Mouse (Mus musculus) mesoderm, embryonic 11.5 days (tissue): ENCODE results near the gene Serpinb11.

Experiments used
- DNase-seq: peaks from one replicate; pipeline ENCODE4 v3.0.0-alpha.2; 2012; ENCODE audit warnings: low read depth, low spot score

The Serpinb11 gene

DNA sequence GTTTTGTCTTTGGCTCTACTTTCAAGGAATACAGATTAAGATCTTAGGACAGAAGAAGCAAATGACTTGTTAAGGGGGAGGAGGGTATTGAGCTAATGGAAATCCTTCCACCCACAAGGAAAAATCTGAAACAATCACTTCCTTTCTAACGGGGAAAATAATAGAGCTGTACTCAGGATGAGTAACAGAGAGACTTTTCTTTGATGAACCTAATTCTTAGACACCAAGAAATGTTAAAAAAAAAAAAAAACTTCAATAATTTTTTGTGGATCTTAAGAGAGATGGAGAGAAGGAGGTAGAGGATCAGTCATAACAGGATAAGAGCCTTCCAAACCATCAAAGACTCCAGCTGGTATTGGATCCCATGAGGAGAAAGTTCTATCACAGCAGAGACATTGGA, at the start of gene Serpinb11:
Gene Serpinb11, plus strand, starts transcription at position 301 of the 400 bp plus-strand sequence.
- DNase-seq, result no peak

DNA sequence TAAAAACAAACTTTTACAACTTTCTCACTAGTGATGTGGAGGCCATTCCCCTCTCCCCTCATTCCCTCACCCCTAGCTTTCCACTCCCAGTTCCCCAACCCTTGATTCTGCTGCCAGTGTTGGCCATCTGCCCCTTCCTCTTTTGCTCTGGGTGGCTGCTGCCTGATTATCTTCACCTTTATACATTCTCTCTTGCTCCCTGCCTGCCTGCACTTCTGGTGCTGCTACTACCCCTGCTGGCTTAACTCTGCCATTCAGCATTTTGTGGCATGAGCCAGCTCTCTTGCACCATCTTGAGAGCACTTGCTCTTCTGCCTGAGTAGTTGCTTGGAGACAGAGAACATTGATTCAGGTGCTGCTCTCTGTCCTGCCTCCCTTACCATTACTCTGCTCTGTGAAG, 15.0 kb upstream of the Serpinb11 start:
- no peak for DNase-seq

DNA sequence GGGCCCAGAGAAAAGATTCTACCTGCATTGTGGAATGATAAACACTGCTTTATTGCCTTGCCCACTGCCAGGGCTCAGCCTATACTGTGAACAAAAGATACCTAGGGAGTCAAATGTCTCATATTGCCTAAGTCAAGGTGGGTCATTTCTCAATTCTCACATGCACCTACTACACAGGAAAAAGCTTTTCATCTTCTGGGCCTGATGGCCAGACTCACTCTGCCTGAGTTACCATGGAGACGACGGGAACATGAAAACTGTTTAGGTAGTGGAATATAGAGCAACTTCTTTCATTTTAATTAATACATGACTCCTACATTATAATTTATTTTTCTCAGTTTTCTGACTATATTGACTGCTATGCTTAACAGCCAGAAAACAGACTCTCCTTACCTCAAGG, 14.2 kb upstream of the Serpinb11 start:
- DNase-seq, result no peak

DNA sequence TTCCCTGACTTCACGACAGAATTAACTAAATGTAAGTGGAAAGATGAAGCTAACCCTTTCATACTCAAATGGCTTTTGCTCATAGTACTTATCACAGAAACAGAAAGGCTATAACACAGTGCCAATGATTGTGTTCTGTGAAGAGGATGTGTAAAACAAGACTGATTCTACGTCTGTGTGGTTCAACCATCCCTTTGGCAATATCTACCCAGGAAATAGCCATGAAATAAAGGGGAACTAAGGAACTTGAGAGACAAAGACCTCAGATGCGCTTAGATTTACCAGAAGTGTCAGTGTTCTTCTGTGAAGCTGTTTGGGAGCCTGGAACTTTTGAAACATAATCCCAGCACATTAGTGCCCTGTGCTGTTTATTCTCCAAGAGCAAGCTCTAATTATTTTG, 10.6 kb upstream of the Serpinb11 start:
- DNase-seq, result no peak

DNA sequence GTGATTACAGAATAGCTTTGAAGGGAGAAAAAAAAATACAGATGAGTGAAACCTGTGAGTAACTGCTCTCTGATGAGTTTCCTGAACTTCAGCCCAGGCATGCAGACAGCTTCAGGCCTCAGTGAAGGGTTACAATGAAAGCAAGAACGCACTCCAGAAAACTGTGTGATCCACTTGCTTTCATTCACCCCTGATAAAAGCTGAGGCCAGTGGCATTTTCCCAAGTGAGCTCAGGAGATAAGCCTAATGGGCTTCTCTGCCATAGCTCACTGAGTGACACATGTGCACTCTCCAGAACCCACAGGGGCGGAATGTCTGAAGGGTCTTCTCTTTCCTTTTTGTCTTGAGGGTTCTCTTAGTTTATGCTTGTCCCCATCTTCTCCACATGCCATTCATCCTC, 9.9 kb upstream of the Serpinb11 start:
- no peak for DNase-seq

DNA sequence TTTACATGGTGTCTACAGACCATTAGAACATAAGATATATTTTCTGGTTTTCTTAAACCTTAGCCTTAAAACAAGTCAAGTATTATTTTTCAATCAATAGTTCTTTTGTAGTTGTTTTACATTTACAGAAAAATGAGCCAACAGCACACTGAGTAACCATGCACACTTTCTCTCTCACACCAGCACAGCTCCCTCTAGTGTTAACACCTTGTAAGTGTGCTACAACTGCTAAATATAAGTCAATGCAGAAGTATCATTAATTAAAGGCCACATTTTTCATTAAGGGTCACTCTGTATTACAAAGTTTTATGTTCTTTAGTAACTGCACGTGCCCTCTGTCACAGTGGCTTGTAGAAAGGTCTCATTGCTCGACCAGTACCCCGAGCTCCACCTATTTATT, 8.0 kb upstream of the Serpinb11 start:
- no peak for DNase-seq

DNA sequence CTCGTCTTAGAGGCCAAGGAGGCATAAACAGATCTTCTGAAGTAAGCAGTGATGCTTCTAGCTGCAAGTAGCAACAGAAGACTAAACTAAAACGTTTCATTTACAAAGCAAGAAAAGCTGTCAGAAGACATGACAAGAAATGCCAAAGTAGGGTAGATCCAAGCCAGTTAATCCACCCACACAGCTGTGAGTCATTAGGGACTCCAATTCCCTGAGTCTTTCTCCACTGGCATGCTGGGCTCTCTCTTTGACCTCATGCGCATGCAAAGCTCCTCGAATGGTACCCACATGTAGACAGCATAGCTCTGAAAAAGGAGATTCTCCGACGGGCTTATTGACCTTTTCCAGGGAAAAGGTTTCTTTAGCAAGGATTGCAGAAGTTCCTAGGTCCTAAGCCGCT, 5.0 kb downstream of the Serpinb11 start:
- DNase-seq, result no peak

DNA sequence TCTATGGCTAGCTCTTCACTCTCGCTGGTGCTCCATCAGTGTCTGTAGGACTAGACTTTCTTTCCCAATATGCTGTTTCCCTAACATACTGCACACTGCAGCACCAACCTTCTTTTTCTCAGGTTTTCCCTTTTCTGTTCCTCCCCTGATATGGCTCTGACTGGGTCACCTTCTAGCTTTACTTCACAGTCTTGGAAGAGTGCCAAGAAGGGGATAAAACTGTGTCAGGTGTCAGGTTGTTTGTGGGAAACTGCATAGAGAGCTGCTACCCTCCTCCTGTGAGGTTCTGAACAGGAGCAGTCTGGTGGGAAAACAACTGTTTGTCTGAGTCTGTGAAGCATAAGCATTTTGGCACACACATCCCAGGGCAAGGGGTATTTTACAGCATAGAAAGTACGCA, 7.9 kb downstream of the Serpinb11 start:
- DNase-seq, result no peak

DNA sequence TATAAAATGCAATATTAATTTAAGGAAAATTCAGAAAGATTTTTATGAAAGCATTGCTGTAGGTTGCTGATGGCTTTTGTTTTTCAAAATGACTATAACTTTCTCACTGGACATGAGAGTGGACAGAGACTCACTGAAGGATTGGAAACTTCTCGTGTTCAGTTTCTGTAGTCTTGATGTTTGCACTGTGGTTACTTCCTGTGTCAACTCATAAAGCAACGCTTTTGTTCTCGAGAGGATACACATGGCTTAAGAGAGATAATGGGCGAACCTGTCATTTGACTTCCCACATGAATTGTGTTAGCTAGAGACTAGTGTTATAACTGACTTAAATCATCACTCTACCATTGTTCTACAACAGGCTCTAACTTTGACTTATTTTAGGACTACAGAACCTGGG, 16.0 kb downstream of the Serpinb11 start:
- DNase-seq, result no peak

DNA sequence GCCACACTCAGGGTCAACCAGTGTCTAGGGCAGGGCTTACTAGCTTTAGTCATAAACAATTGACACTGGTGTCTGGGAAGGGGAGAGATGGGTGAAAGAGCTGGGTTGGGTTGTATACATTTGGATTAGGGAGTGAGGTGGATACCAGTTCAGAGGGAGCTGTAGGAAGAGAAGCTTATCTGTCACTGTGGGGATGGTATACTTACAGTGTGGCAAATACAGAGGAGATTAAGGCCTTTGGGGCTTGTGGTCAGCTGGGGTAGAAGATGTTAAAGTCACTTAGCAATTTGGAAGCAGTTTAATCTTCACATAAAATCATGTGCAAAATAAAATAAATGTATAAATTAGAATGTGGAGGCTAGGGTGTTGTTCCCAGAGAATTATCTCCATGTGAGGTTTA, 17.4 kb downstream of the Serpinb11 start:
- no peak for DNase-seq

DNA sequence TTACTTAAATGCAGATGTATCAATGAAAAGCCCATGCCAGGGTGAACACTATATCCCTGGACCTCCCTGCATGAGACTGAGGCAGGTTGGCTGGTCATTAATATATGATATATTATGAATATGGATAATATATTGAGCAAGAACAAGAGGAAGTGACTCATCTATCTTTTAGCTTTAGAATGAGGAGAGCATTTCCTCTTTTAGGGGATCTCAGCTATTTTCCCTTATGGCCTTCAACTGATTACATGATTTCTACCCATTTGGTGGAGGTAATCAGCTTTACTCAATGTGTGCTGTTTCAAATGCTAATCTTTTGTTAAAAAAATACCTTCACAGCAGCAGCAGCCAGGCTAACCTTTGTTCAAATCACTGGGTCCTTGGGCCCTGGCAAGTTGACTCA, 20.5 kb downstream of the Serpinb11 start:
- no peak for DNase-seq

DNA sequence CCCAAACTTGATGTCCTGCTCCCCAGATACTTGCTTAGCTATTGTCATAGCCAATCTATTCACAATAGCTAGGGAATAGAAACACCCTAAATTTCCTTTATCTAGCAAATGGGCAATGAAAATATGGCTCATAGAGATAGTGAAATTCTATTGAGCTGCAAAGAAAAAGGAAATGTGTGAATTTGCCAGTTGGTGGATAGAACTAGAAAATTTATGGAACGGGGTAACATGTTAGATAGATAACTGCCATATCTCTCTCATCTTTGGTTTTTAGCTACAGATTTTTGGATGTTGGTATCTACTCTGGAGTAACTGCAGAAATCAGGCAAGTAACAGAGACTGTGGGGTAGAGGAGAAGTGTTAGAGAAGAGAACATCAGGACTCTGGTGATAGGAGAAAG, 21.4 kb downstream of the Serpinb11 start:
- DNase-seq, result no peak

DNA sequence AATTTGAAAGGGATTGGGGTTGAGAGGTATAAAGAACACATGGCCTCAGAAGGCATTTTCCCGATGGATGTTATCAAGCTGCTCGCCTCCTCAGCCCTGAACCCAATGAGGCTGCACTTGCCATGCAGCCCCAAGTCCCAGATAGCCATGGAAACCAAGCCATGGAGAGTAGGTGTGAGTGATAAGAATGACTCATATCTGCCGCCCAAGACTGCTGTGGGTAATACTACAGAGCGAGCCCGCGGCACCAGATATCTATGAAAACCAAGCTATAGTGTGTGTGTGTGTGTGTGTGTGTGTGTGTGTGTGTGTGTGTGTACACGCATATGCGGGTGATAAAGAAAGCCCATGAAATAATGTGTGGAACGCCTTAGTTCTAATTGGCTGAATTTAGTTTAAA, 23.5 kb downstream of the Serpinb11 start:
- no peak for DNase-seq

DNA sequence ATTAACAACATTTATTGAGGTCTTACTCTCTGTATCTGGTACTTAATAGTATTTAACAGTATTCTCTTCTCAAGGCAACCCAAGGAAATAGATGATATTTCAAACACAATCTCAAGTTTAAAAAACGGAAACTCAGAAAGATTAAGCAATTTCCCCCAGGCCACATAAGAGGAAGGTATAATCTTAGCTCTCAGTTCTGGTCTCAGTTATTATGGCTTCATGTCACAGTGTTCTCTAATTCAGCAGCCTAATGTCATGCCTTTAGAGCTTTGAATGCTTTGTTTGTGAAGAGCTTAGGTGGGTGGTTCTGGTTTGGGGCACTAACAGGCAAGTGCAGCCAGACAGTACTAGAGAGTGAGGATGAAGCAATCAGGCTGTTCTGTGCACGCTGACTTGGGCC, 28.8 kb downstream of the Serpinb11 start:
- no peak for DNase-seq

DNA sequence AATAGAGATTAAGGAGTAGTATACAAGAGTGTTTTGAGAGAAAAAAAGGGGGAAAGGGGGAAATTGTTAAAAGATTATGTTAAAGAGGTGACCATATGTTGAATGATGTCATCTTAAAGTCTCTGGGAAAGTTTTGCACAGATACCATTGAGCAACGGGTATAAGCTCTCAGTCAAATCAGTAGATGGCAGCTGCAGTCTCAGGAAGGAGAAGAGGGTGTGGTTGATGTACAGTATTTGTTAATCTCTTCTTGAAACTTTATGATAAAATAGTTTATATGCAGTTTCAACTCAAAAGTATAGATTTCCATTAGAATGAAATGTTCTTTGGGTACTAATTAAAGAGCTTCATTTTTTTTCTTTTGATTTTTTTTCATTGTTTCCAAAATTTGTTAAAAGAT, 36.5 kb downstream of the Serpinb11 start:
- no peak for DNase-seq

DNA sequence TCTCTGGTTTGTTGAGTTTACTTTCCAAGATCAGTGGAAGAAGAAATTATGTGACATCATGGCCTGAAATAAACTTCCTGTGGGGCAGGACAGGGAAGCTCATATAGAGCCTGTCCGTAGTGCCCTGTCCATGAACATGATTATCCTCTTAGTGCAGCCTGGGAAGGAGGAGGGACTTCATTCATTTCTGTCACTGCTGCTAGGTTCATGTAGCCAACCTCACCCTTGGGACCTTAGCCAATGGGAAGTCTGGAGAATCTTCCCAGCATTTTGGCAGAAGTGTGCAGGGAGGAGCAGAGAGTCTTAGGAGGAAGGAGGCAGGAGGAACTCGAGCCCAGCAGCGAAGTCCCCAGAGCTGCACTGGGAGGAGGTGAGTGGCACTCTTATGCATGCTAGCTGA, 38.4 kb downstream of the Serpinb11 start, which contains the start of gene Serpinb7:
Gene Serpinb7, plus strand, starts transcription at position 301 of the 400 bp plus-strand sequence.
- DNase-seq, result no peak

DNA sequence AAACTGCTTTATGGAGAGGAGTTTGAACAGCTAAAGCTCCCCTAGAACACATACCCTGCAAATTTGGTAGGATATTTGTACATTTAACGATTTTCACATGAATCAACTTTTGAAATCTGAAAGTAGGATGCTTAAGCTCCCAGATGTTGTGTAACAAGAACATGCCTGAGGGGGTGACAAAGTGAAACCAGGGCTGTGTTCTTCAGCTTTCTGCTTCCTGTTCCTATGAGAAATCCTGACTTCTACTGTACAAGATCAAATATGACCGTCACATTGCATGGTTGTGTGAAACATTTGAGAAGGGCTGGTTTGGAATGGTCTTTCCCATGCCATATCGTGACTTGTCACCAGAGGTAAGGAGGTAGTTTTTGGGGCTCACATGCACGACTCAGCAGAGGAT, 41.1 kb downstream of the Serpinb11 start:
- DNase-seq, result no peak

DNA sequence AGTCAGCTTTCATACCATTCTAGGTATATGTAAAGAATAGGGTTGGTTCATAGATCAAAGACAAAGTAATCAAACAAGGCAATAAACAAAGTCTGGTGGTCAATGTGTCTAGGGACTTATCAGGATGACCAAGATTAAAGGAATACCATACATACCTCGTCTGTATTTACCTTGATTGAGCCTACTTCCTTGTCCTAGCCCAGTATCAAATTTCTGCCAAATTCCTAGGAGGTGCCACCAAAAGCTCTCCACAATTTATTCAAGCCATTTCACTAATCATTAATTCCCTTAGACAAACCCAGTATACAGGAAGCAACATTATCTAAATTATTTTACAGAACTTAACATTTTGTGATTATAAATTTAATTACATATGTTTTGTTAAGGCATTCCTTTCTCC, 53.7 kb downstream of the Serpinb11 start:
- no peak for DNase-seq

DNA sequence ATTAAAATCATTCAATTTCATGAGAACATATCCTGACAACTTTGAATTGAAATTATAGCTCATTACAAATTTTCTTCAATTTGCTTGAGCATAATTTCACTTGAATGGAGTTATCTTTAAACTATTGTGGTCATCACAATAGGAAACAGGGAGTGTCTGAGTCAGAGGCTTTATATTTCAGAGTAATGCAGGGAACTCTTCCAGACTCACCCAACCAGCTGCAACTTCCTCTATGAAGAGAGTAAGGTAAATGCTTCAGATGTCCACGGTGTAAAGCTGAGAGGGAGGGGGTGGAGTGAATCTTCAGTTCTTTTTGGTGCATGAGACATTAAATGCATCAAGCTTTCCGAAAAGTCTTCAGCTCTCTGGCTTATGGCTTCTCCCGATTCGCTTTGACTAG, 61.5 kb downstream of the Serpinb11 start:
- no peak for DNase-seq
